Mouse (Mus musculus): Measurements from ENCODE around the gene Gm49340. TPM values are rescaled to one million over a fixed set of nuclear protein-coding genes. Genes with fewer than 3 reads are reported as not detected.

Gm49340 gene
- not detected in 2 replicates for polyA plus RNA-seq (2015; fragmentation: Nextera tagmentation; extraction: Ambion mirVana)

GRCm38 (mm10) chr11:73329442-73329841 lies at the start of gene Gm49340, which contains the start of the genes Aspa and Spata22:
TSS of gene Gm49340 (plus strand) at chr11:73329741.
TSS of gene Aspa (minus strand) at chr11:73329596.
TSS of gene Spata22 (plus strand) at chr11:73329741.
- WGBS: 79% methylated on average over 27 of the region's 27 CpGs

GRCm38 (mm10) chr11:73280710-73281109 lies 48.8 kb upstream of the Gm49340 start:
- DNase-seq (ENCODE audit: low spot score): no peak
- H3K36me3 ChIP-seq (ENCODE audit: control insufficient read depth, insufficient read depth, low read length): no peaks in the 10 kb centered on the region
- H3K4me2 ChIP-seq (replicated peaks; ENCODE audit: low read depth): no peak overlapping the region
- no peak for TF ChIP-seq EP300 (optimal IDR thresholded peaks at IDR 0.05)
- no peak for TF ChIP-seq CTCF (IDR thresholded peaks at IDR 0.05; ENCODE audit: low read depth)
- H3K27ac ChIP-seq (replicated peaks): no peak overlapping the region; the same call in 1 of the 2 replicates
- H3K9me3 ChIP-seq (ENCODE audit: control insufficient read depth, low read length): no peaks in the 10 kb centered on the region
- no peak overlapping the region for H3K4me3 ChIP-seq (ENCODE audit: low read depth, low read length)
- H3K9ac ChIP-seq (ENCODE audit: low read length): no peak overlapping the region
- ATAC-seq (ENCODE audit: low FRiP score, low TSS enrichment): no peak
- 29% methylated on average over 5 of the region's 5 CpGs for WGBS
- H3K4me1 ChIP-seq (replicated peaks; ENCODE audit: control insufficient read depth, insufficient read depth): no peaks in the 10 kb centered on the region
- H3K27me3 ChIP-seq (ENCODE audit: control insufficient read depth, insufficient read depth, low read length): no peaks in the 10 kb centered on the region

More at GRCm38 (mm10) chr11:73329442-73329841, at the start of gene Gm49340, which contains the start of the genes Aspa and Spata22:
- ATAC-seq (ENCODE audit: low FRiP score, low TSS enrichment) (no peak), DNase-seq (ENCODE audit: low spot score) (no peak)
- H3K4me2 ChIP-seq (replicated peaks; ENCODE audit: low read depth): no peak within 1 kb of the TSS
- H3K27me3 ChIP-seq (ENCODE audit: control insufficient read depth, insufficient read depth, low read length): no peaks in the 10 kb centered on the region
- H3K4me1 ChIP-seq (replicated peaks; ENCODE audit: control insufficient read depth, insufficient read depth): no peaks in the 10 kb centered on the region
- H3K9ac ChIP-seq (ENCODE audit: low read length): no peak within 1 kb of the TSS
- H3K9me3 ChIP-seq (ENCODE audit: control insufficient read depth, low read length): no peaks in the 10 kb centered on the region
- H3K4me3 ChIP-seq (ENCODE audit: low read depth, low read length): no peak within 1 kb of the TSS
- TF ChIP-seq CTCF (IDR thresholded peaks at IDR 0.05; ENCODE audit: low read depth) (no peak), EP300 (optimal IDR thresholded peaks at IDR 0.05) (no peak)
- H3K27ac ChIP-seq (replicated peaks): no peak within 1 kb of the TSS
- no peaks in the 10 kb centered on the region for H3K36me3 ChIP-seq (ENCODE audit: control insufficient read depth, insufficient read depth, low read length)

- Histone ChIP-seq H3K4me3 (ENCODE audit: low read depth, low read length) (peak overlapping the region; percentile 28), H3K36me3 (ENCODE audit: control insufficient read depth, insufficient read depth, low read length) (no peaks in the 10 kb centered on the region), H3K9ac (ENCODE audit: low read length) (no peak overlapping the region), H3K27me3 (ENCODE audit: control insufficient read depth, insufficient read depth, low read length) (no peaks in the 10 kb centered on the region), H3K4me2 (replicated peaks; ENCODE audit: low read depth) (peak overlapping the region; percentile 52), H3K27ac (replicated peaks) (no peak overlapping the region), H3K9me3 (ENCODE audit: control insufficient read depth, low read length) (no peaks in the 10 kb centered on the region), H3K4me1 (replicated peaks; ENCODE audit: control insufficient read depth, insufficient read depth) (no peaks in the 10 kb centered on the region)
- DNase-seq (ENCODE audit: low spot score) (peak; percentile 84), ATAC-seq (ENCODE audit: low FRiP score, low TSS enrichment) (peak; percentile 92)
- TF ChIP-seq CTCF (IDR thresholded peaks at IDR 0.05; ENCODE audit: low read depth) (peak; percentile 76), EP300 (optimal IDR thresholded peaks at IDR 0.05) (no peak)
- 4% methylated on average over 16 of the region's 16 CpGs for WGBS
Observed at GRCm38 (mm10) chr11:73281528-73282027, 48.0 kb upstream of the Gm49340 start.

- H3K4me1 ChIP-seq (replicated peaks; ENCODE audit: control insufficient read depth, insufficient read depth): no peaks in the 10 kb centered on the region
- no peak overlapping the region for H3K4me3 ChIP-seq (ENCODE audit: low read depth, low read length)
- H3K4me2 ChIP-seq (replicated peaks; ENCODE audit: low read depth): no peak overlapping the region
- no peak overlapping the region for H3K27ac ChIP-seq (replicated peaks)
- ATAC-seq (ENCODE audit: low FRiP score, low TSS enrichment) (no peak; the same call in 1 of the 2 replicates), DNase-seq (ENCODE audit: low spot score) (peak; percentile 26)
- H3K36me3 ChIP-seq (ENCODE audit: control insufficient read depth, insufficient read depth, low read length): no peaks in the 10 kb centered on the region
- TF ChIP-seq EP300 (optimal IDR thresholded peaks at IDR 0.05): no peak
- no peak for TF ChIP-seq CTCF (IDR thresholded peaks at IDR 0.05; ENCODE audit: low read depth)
- no peaks in the 10 kb centered on the region for H3K9me3 ChIP-seq (ENCODE audit: control insufficient read depth, low read length)
- H3K27me3 ChIP-seq (ENCODE audit: control insufficient read depth, insufficient read depth, low read length): no peaks in the 10 kb centered on the region
- 42% methylated on average over 9 of the region's 9 CpGs for WGBS
- 0 out of 2 replicates have a peak overlapping the region, but pooled peaks have one; percentile 18 for H3K9ac ChIP-seq (ENCODE audit: low read length)
Observed at GRCm38 (mm10) chr11:73283369-73283768, 46.2 kb upstream of the Gm49340 start.

- H3K36me3 ChIP-seq (ENCODE audit: control insufficient read depth, insufficient read depth, low read length): no peaks in the 10 kb centered on the region
- no peak overlapping the region for H3K9ac ChIP-seq (ENCODE audit: low read length)
- H3K27me3 ChIP-seq (ENCODE audit: control insufficient read depth, insufficient read depth, low read length): no peaks in the 10 kb centered on the region
- TF ChIP-seq CTCF (IDR thresholded peaks at IDR 0.05; ENCODE audit: low read depth) (no peak), EP300 (optimal IDR thresholded peaks at IDR 0.05) (no peak)
- H3K9me3 ChIP-seq (ENCODE audit: control insufficient read depth, low read length): no peaks in the 10 kb centered on the region
- H3K4me3 ChIP-seq (ENCODE audit: low read depth, low read length): no peak overlapping the region
- 19% methylated on average over 1 of the region's 1 CpGs for WGBS
- no peaks in the 10 kb centered on the region for H3K4me1 ChIP-seq (replicated peaks; ENCODE audit: control insufficient read depth, insufficient read depth)
- H3K4me2 ChIP-seq (replicated peaks; ENCODE audit: low read depth): no peak overlapping the region
- H3K27ac ChIP-seq (replicated peaks): 0 out of 2 replicates have a peak overlapping the region, but pooled peaks have one; percentile 18
- peak; percentile 25 for DNase-seq (ENCODE audit: low spot score)
- peak; percentile 56 for ATAC-seq (ENCODE audit: low FRiP score, low TSS enrichment)
Observed at GRCm38 (mm10) chr11:73283926-73284325, 45.6 kb upstream of the Gm49340 start.

GRCm38 (mm10) chr11:73284351-73284750 lies 45.2 kb upstream of the Gm49340 start:
- H3K9me3 ChIP-seq (ENCODE audit: control insufficient read depth, low read length): no peaks in the 10 kb centered on the region
- H3K27ac ChIP-seq (replicated peaks): 0 out of 2 replicates have a peak overlapping the region, but pooled peaks have one; percentile 18
- ATAC-seq (ENCODE audit: low FRiP score, low TSS enrichment) (no peak), DNase-seq (ENCODE audit: low spot score) (no peak)
- H3K36me3 ChIP-seq (ENCODE audit: control insufficient read depth, insufficient read depth, low read length): no peaks in the 10 kb centered on the region
- no peak for TF ChIP-seq CTCF (IDR thresholded peaks at IDR 0.05; ENCODE audit: low read depth)
- no peak for TF ChIP-seq EP300 (optimal IDR thresholded peaks at IDR 0.05)
- H3K4me1 ChIP-seq (replicated peaks; ENCODE audit: control insufficient read depth, insufficient read depth): no peaks in the 10 kb centered on the region
- H3K4me3 ChIP-seq (ENCODE audit: low read depth, low read length): no peak overlapping the region
- H3K27me3 ChIP-seq (ENCODE audit: control insufficient read depth, insufficient read depth, low read length): no peaks in the 10 kb centered on the region
- H3K9ac ChIP-seq (ENCODE audit: low read length): no peak overlapping the region
- no peak overlapping the region for H3K4me2 ChIP-seq (replicated peaks; ENCODE audit: low read depth)

Data from stomach, postnatal 0 days (tissue).